Mouse (Mus musculus): Measurements from ENCODE around the gene Sema6d. TPM values are rescaled to one million over a fixed set of nuclear protein-coding genes. Genes with fewer than 3 reads are reported as not detected.
A peak's percentile ranks its signal among the peaks of the same experiment; 100 is the strongest.

Sema6d gene
- total RNA-seq (2021), result 10 to 100 TPM; 18.8 to 18.9 TPM

DNA sequence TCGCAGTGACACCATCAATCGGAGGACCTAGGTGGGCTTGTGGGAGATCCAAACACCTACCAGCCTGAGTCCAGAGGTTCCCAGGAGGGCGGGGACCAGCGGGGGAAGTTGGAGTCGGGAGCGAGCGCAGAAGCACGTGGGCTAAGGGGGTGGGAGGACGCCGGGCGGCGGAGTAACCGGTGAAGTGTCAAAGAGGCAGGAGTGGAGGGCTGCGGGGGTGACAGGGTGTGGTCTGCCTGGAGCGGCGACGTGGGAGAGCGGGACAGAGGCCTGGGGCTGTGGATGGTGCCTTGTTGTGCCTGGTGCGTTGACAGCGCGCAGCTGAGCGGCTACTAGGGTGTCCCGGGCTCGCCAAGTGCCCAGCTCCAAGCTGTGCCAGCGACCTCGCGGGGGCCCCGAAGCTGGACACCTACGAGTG, at the start of gene Sema6d:
TSS of gene Sema6d (plus strand) at position 157 of the 418 bp plus-strand sequence.
- DNase-seq (ENCODE audit: low spot score), result no peak
- intact Hi-C loops (cut with DNase I), result no loop called here

DNA sequence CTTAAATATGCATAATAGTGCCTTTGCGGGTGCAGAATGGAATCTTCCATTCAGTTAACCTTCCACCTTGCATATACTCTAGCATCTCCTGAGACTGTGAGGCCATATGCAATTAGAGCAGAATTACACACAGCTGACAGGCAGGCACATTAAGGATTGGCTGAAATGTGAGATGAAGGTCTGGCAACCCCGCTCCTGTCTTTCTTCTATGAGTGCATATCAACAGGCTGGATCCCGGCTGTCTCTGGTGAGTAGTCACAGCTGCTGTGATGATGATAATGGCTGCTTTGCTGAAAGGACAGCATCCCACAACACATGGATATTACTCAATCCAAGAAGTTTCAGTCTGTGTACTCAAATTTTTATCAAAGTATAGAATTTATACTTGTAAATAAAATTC, 29.9 kb upstream of the Sema6d start:
- no peak for DNase-seq (ENCODE audit: low spot score)
- intact Hi-C loops (cut with DNase I), result no loop called here

DNA sequence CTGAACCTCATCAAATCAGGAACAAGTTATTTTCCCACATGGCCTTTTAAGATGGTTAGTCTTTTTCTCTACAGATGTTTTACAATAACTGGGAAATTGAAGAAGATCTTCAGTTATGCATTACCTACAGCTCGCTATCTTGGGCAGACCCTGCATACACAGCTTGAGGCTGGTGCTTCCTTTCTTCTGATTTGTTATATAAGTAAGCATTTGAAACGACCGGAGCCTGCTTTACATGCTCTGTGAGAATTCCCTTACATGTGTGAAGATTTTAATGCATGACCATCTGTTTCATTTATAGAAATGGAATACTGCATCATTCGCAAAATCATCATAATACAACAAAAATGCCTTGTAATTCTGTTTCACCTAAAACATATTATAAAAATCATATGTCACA, 21.4 kb upstream of the Sema6d start:
- DNase-seq (ENCODE audit: low spot score), result no peak
- intact Hi-C loops (cut with DNase I), result no loop called here

DNA sequence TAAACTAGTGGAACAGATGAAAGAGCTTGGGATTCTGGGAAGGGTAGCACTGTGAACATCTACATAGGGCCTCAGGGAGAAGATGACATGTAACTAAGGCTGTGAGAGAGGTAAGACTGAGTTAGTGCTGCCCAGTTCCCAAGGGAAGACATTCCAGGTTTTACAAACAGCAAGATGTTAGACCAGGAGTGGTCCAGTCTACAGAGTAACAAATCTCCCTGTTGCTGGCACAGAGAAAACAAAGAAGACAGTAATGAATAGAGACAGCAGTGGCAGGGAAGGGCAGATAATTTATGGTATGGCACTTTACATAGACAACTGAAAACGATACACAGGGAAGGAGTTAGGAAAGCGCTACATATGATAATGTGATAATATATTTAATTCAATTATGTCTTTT, 19.1 kb upstream of the Sema6d start:
- DNase-seq (ENCODE audit: low spot score), result no peak
- intact Hi-C loops (cut with DNase I), result no loop called here

DNA sequence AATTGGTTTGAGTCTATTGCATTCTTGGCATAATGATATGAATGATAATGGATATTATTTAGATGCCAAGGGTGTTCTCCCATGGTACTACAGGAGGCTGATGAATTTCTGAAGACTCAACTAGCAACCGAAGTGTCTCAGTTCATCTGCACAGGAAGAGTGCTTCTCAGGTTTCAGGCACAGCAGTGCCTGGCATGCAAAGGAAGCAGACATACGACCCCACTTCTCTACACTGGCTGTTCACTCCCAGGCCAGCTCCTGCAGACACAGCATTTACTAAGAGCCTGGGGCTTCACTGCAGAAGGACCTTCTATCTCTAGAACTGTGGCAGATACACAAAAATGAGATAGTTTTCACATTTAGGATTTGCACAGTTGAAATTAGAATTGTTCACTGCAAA, 18.4 kb upstream of the Sema6d start:
- intact Hi-C loops (cut with DNase I), result no loop called here
- DNase-seq (ENCODE audit: low spot score), result no peak

DNA sequence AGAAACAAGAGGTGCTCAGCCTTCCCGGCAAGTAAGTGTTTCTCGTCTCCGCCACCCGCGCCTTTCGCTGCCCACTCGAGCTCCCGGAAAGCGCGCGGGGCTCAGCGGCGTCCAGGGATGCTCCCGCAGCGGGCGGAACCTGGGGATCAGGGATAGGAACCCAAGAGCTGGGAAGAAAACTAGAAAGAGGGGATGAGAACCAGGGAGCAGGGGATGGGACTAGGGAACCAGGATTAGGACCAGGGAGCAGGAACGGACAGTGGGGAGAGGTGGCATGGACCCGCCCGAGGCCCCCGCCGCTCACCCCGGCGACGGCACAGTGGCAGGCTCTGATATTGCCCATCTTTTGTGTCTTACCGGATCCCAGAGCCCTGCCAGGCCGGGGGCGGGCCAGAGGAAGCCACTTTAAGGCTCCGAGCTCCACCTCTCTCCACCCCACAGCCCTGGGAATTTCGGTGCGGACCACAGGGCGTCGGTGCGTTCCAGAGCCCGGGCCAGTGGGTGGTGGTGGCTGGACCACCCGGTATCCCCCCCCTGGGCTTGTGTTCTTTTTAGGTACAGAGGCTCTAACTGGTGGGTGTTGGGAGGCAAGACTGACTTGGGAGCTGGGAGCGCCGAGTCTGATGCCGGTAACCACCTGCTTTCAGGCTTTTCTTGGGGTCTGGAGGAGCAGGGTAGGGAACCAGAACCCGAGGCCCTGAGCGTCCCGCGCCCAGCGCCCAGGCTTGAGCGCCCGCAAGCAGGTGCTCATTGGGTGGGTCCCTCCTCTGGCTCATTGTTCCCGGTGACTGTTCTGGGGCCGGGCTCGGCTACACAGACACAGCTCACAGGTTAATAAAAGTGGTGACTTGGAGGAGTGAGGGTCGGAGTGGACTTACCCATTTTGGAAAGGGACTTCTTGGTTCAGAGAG, 717 bp downstream of the Sema6d start:
- intact Hi-C loops (cut with DNase I), result no loop called here
- DNase-seq (ENCODE audit: low spot score), result peak; percentile 1

DNA sequence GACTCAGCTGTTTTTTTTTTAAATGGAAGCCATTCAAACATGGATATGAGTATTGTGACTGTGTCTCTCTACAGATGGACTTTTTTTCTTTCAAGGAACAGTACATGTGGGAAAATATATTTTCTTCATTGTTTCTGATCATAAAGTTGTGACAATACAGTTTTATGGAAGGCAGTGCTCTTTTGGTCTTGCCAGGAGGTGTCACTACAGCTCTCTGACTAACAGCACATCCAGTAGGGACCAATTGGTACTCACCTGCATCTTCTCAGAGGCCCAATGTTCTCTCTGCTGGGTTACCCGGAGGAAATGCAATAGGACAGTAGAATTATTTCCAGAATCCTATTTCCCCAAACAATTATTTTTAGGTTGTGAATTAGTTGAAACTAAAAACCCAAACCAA, 9.9 kb downstream of the Sema6d start:
- intact Hi-C loops (cut with DNase I), result loop anchor here (5.0 to 10.0 kb wide), 2 partner anchors 508 to 1115 kb away; no protein-coding TSS in a partner anchor
- no peak for DNase-seq (ENCODE audit: low spot score)

DNA sequence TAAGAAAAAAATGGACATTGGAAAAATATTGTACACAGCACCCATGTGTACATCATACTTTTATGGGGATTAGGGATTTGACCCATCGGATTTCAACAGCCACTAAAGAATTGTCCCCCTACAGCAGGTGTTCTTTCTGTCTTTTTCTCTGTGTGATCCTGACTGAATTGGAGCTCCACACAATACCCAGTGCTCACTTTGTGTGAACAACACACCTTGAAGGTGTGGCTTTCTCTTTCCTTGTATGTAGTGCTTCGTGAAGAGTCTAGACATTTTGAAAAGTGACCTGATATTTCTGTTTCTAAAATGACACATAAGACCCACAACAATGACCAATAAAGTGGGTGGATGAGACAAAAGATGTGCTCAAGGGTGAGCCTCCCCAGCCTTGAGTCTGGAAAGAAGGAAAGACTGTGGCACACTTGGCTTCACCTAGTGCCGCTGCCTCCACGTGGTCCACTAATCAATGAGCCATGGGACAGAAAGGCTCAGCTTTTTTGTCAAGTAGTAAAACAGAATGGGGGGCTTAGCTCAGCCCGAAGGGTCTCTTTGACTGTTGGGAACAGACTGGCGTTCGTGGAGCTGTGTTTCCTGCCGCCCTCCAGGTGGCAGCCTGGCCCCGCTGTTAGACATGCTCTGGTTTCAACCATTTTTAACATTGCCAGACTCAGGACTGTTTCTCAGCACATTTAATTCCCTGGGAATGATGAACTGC, 10.9 kb downstream of the Sema6d start:
- DNase-seq (ENCODE audit: low spot score), result peak; percentile 17
- intact Hi-C loops (cut with DNase I), result loop anchor here (1.0 to 10.0 kb wide), 4 partner anchors 507 to 1114 kb away; no protein-coding TSS in a partner anchor

DNA sequence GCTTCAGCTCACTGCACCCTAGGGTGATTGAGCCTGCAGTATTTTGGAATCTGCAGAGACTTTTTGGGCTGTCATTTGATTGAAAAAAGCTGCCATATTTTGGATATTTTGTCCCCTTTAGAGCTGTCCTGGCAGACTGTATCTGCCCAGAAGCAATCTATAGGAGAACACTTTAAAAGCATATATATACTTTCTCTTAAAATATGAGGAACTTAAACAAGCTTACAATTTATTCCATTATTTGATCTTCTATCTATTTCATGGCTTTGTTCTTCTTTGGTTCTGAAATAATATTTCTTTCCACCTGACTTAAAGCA, 11.4 kb downstream of the Sema6d start:
- DNase-seq (ENCODE audit: low spot score), result no peak
- intact Hi-C loops (cut with DNase I), result loop anchor here (1.0 to 10.0 kb wide), 4 partner anchors 506 to 1114 kb away; no protein-coding TSS in a partner anchor

DNA sequence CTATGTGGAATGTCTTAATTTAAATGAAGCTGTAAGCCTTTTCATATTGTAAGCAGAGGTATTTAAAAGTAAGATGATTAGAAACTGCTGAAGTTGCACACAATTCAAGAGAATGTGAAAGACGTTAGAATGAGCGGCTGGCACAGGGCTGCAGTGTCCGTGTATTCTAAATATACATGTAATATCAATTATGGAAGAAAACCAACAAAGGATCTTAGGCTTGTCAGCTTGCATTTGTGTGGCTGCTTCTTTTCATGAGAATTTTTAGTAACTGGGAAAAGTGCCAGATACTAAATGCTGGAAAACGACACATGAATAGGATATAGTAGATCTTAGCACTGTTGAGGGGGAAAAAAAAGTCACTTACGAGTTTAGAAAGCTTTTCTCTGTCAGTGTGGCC, 11.8 kb downstream of the Sema6d start:
- no peak for DNase-seq (ENCODE audit: low spot score)
- intact Hi-C loops (cut with DNase I), result loop anchor here (1.0 to 10.0 kb wide), 4 partner anchors 506 to 1113 kb away; no protein-coding TSS in a partner anchor

DNA sequence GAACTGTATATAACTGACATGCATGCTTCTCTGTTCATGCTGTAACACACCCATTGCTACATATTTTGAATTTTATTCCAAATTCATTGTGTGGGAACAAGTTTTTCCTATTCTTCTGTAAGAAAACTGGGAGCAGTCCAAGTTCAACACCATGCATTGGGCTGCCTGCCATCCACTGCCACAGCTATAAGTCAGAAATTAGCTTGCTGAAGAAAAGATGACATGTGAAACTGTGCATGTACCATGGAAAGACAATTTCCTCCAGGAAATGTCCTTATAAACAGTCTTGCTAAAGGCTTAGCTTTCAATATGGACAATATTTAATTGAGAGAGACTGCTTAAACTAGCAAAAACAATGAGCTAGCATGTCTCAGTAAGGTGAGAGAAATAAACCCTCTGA, 13.5 kb downstream of the Sema6d start:
- intact Hi-C loops (cut with DNase I), result loop anchor here (5.0 to 10.0 kb wide), 2 partner anchors 504 to 1112 kb away; no protein-coding TSS in a partner anchor
- DNase-seq (ENCODE audit: low spot score), result no peak

DNA sequence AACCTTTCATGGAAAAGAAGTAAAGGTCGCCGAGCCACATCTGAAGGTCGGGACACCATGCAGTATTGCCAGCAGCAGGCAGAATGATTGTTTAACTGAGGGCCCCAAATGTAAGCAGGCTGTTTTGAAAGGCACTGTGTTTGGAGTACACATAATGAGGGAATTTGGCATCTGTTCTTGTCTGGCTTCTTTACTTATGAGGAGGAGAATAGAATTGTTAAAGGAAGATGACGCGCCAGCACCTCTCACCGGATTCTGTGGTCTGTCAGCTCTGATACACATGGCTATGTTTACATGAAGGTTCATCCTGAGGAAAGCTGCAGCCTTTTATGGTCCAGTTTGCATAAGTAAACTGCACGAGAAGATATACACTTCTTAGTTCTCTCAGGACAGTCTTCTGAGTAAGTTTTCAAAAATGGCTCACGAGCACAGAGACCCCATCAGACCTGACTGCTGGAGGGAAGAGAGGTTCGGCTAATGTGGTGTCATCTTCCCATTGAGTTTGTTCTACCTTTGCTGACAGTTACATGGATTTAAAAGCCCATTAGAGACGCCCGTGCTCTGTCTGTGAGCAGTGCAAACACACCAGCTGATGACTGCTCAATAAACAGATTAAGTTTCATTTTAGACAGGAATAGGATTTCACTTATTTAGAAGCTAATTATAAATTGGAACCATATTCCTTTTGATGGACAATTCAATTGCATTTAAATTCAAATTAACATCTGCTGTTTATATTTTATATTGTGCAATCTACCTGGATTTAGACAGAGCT, 28.9 kb downstream of the Sema6d start:
- DNase-seq (ENCODE audit: low spot score), result no peak
- intact Hi-C loops (cut with DNase I), result no loop called here

DNA sequence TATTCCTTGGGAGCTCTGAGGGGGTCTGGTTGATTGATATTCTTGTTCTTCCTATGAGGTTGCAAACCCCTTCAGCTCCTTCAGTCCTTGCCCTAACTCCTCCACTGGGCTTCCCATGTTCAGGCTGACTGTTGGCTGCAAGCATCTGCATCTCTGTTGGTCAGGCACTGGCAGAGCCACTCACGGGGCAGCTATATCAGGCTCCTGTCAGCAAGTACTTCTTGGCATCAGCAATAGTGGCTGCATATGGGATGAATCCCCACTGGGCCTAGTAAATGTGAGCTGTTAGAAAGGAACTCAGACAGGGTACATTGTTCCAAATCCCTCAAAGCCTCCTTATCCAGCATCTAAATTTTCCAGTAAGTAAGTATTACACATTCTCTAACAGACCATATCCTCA, 30.6 kb downstream of the Sema6d start:
- intact Hi-C loops (cut with DNase I), result no loop called here
- no peak for DNase-seq (ENCODE audit: low spot score)

DNA sequence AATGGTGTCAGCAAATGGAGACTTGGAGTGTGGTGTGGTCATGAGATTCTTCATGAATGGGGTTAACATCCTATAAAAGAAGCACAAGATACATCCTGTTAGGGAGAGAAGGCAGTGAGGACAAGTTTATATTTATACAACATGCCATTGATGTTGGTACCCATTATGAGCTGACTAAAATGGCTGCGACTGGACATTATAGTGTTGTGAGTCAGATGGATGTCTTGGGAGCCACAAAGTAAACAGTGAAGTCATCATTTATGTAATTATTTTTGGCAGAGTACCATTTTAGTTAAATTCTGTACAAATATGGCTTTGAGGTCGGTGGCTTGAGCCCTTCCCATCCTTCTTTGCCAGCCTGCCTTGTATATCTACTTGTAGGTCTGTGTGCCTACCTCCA, 31.8 kb downstream of the Sema6d start:
- intact Hi-C loops (cut with DNase I), result no loop called here

DNA sequence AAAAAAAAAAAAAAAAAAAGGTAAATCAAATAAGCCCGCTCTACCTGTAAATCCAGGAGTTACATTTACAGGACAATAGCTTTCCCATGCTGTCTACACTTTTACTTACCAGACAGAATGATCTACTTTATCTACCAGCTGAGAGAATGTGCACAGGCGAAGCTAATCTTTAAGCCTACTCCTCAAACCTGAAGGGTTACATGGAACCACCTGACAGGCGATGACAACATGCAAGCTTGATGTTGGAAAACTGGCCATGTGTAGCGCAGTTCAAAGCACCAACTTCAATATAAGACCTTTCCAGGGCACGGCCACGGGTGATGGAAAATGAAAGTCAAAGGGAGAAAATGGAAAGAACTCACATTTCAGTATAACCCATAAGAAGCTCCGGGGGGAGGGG, 35.7 kb downstream of the Sema6d start:
- DNase-seq (ENCODE audit: low spot score), result no peak
- intact Hi-C loops (cut with DNase I), result no loop called here

More for the DNA sequence above, 31.8 kb downstream of the Sema6d start:
- no peak for DNase-seq (ENCODE audit: low spot score)

DNA sequence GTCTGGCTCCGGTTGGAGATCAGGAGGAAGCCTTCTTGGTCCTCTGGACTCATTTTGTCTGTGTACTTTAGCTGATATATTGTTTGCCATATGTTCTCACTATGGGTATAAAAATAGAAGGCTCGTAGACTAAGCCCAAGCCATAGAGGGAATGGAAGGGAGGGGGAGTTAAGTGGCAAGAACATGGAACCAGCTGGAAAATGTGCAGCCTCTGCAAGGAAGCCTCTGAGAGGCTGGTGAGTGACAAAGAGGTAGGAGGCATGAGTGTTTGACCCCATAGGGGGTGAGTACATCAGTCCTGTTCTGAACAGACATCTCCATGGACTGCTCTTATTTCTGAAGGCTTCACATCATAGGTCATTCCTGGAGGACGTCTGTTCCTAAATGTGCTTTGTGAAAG, 37.1 kb downstream of the Sema6d start:
- no peak for DNase-seq (ENCODE audit: low spot score)
- intact Hi-C loops (cut with DNase I), result no loop called here

DNA sequence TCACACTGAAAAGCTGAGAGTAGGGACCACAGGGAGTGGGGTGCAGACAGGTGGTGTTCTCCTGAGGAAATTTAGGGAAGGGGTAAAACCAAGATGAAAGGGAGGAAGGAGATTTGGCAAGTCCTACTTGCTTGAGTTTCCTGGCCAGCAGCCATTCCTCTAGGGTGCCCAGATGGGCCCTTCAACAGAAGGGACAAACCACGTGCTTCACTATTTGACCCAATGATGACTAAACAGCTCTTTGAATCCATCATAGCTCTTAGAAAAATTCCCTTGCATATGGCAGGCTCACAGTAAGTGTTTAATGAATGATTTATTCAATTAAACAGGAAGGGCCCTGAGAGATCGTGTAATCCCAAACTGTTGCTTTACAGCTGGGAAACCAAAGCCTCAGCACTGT, 41.1 kb downstream of the Sema6d start:
- intact Hi-C loops (cut with DNase I), result no loop called here
- DNase-seq (ENCODE audit: low spot score), result no peak

DNA sequence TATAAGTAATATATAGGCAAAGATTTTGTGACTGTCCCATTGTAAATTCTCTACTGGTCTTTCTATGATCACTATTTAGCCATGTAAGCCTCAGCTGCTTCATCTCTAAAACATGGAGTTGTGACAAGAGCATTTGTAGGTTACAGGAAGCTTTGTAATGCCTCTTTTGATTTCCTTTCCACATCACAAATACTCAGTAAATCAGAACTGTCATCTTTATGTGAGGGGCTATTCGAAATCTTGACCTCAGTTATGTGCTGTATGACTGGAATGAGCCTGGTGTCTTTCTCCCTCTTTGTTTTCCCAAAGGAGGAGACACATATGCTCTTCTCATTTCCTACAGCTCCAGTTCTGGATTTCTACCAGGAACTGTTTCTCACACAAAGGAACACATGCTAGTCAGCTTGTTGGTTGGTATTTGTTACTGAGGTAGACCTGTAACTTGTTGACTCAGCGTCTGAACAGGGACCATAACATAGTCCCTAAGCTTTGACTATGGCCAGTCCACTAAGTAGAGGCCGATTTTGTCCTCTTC, 51.8 kb downstream of the Sema6d start:
- DNase-seq (ENCODE audit: low spot score), result no peak
- intact Hi-C loops (cut with DNase I), result no loop called here

DNA sequence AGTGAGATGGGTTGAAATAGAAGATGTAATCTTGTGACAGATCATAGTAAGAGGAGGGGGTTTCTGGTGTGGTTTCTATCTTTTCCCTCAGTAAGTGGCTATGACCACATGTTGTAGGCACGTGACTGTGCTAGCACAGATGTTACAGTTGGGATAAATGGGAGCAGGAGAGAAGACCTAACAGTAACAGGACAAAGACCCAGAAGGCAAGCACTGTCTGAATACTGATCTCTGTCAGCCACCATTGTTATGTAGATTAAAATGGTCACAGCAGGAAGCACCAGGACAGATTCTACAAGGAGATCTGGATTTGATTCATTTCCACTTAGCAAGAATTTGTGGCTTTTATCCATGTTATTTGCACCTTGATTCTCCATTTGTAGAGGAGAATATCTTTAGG, 55.8 kb downstream of the Sema6d start:
- DNase-seq (ENCODE audit: low spot score), result no peak
- intact Hi-C loops (cut with DNase I), result no loop called here

DNA sequence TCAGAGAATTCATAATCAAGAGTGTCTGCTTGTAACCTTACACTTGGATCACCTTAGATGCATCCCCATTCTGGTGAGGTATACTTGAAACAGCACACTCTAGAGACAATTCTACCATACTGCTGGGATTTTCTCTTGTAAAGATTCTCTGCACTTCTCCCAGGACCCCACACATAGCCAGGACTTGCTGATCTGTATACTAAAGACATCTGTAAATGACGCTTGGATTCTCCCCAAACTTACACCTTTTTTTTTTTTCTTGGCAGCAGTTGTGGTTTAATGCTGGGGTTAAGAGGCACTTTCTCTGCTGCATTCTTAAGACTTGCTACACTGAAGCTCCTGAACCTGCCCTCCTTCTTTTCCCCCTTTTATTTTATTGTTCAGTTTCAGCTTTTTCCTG, 68.4 kb downstream of the Sema6d start:
- no peak for DNase-seq (ENCODE audit: low spot score)
- intact Hi-C loops (cut with DNase I), result no loop called here
